Mouse (Mus musculus) lung, postnatal 0 days (tissue): ENCODE measurements around the gene Bola2.

Experiments
- CTCF ChIP-seq: IDR thresholded peaks from 2 replicates; pipeline ENCODE4 v1.5.1; 2016; ENCODE audit warnings: antibody characterized with exemption, mild to moderate bottlenecking
- EP300 ChIP-seq: IDR thresholded peaks from 2 replicates; pipeline ENCODE4 v1.6.1; 2016; ENCODE audit warnings: antibody characterized with exemption, mild to moderate bottlenecking, control low read depth

DNA sequence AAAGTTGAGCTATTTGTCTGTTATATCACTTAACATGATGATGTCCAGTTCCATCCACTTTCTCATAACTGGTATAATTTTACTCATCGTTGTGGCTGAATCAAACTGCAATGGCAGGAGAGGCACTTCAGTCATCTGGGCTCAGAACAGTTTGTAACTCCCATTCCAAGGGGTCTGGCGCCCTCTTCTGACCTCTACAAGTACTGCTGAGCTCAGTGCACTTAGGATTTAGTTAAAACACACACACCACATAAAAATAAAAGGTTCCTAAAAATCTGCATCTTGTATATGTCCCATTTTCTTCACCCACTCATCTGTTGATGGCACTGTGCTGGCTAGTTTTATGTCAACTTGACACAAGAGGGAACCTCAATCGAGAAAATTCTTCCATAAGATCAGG is 1.9 kb upstream of the Bola2 start:
- TF ChIP-seq EP300 (no peak), CTCF (peak; percentile 94)
